Mouse (Mus musculus) cortical plate, adult 2 months (tissue): ENCODE data around the gene Batf2.
A peak's percentile ranks its signal among the peaks of the same experiment; 100 is the strongest.

Experiments
- CTCF ChIP-seq: fragments of 200-500 bp; IDR thresholded peaks from 2 replicates; pipeline ENCODE4 v1.5.1; 2011; ENCODE audit warnings: mild to moderate bottlenecking, control low read depth, low read length; ENCODE audit not compliant: insufficient read depth; ENCODE audit errors: extremely low read depth
- POLR2A ChIP-seq: fragments of 200-500 bp; IDR thresholded peaks from 2 replicates; pipeline ENCODE4 v1.6.1; 2011; ENCODE audit warnings: mild to moderate bottlenecking, low read length, control low read depth; ENCODE audit not compliant: insufficient read depth; ENCODE audit errors: extremely low read depth

DNA sequence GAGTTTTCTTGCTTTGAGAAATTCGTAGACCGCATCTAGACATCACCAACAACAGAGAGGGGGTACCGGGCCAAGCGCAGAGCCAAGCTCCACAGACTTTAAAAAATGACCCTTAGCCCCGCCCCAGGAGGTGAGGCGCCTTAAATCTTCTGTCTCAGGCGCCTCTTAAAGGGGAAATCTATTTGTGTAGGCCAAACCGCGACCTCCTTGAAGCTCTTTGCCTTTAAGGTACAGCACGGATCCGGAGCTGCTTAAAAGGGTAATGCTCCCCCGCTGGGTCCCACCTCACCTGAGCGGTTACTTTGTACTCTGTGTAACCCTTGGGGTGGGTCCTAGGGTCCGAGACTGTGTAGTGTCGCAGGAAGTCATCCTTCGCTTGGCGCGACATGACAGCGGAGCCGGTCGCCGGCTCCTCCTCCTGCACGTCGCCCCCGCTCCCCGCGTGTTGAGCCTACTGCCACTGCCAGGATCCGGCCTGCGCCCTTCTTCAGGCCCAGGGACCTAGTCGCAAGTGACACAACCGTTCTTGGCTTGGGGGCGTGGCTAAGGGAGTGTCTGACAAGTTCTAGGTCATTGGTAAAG is 12.9 kb upstream of the Batf2 start, which contains the start of gene Snx15:
- TF ChIP-seq CTCF (no peak), POLR2A (peak; percentile 54; the same call in 1 of the 2 replicates)
